Mouse (Mus musculus): Measurements from ENCODE around the gene Pcgf5. TPM values are rescaled to one million over a fixed set of nuclear protein-coding genes. Genes with fewer than 3 reads are reported as not detected.
A peak's percentile ranks its signal among the peaks of the same experiment; 100 is the strongest.

Gene Pcgf5
- total RNA-seq, 2 experiments from 2014 or later: 20.3 to 21.1 TPM

GRCm38 (mm10) chr19:36477151-36477550 is 129.0 kb downstream of the Pcgf5 start:
- DNase-seq (ENCODE audit: low spot score in 2 of 2): peak; percentile 58 to 75

DNA sequence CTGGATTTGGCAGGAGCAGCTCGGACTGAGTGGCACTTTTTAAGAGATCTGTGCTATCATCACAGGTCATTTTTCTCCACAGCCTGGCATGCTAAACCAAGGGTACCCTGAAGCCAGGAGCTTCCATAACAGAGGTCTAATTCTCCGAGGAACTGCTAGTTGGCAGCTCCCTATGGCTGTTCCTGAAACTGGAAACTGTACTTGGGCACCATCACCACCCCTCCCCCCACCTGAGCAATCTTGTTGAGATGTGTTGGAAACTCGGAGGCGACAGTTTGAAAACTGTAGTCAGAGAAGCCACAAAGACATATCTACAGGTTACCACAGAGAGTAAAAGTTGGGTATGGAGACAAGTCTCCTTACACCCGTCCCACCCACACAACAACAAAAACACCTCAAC is 129.6 kb downstream of the Pcgf5 start:
- peak in 1 of 2 experiments; percentile 23 for DNase-seq (ENCODE audit: low spot score in 2 of 2)

DNA sequence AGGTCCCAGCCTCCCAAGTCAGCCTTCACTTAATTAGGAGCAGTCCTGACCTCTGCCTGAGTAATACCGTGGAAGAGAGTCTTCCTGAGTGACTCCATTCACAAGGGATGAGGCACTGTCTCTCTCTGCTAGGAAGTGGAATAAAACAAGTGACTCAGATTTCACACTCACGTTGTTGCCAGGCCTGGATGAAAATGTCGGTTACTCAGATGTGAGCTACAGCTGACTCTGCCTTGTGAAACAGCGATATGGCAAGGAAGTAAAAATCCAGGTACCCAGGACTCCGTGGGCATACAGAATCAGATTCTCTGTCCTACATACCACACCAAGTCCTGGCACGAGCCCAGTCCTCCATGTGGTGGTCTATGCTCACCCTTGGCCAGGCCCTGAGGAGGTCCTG is 142.8 kb downstream of the Pcgf5 start:
- peak; percentile 35 to 58 for DNase-seq (ENCODE audit: low spot score in 2 of 2)

- peak; percentile 52 to 74 for DNase-seq (ENCODE audit: low spot score in 2 of 2)
These were observed 147.4 kb downstream of the Pcgf5 start for GRCm38 (mm10) chr19:36495555-36495954.

GRCm38 (mm10) chr19:36496532-36496931 is 148.4 kb downstream of the Pcgf5 start:
- no peak for DNase-seq (ENCODE audit: low spot score in 2 of 2)

DNA sequence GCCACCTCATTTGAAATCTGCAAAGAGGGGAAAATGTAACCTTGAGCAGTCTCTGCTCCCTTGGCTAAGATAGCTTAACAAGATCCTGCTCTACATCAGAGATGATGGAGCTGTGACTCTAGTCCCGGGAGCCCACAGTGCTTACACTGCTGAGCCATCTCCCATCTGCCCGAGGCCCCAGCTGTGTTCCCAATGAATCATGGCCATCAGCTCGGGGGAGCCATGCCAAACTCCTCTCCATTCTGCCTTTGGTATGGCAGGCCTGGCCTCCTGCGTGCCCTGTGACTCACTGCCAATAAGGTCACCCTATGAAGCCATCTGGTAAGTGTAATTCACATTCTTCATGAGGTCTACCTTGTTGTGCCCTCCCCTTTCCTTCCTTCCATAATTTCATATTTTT is 149.0 kb downstream of the Pcgf5 start:
- peak; percentile 28 for DNase-seq (ENCODE audit: low spot score in 2 of 2)

DNA sequence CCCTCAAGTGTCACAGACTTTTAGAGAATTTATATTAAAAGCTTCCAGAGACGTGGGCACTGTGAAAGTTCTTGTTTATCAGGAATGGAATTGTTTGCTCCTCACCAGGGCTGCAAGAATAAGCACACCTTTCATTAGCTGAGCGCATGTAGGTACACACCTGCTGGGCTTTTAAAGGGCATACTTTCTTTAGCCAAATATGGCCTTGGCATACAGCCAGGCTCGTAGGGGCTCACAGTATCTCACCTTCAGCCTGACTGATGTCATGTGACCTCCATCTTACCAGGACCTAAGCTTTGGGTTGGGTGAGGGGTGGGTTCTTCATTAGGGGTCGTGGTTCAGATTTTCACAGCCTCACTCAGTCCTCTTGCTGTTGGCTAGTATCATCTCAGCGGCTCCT is 149.6 kb downstream of the Pcgf5 start:
- no peak for DNase-seq (ENCODE audit: low spot score in 2 of 2)

GRCm38 (mm10) chr19:36504716-36505115 is 156.6 kb downstream of the Pcgf5 start:
- no peak for DNase-seq (ENCODE audit: low spot score in 2 of 2)

Other genes starting within 250 kb of the Pcgf5 start
- gene Ankrd1, start 228.2 kb upstream of the Pcgf5 start, total RNA-seq (2021): not detected
- 10 to 100 TPM; 33.8 to 38.8 TPM for gene Hectd2, start 206.3 kb downstream of the Pcgf5 start, total RNA-seq (2021)